Mouse (Mus musculus): Measurements from ENCODE around the gene Gm43064. TPM values are rescaled to one million over a fixed set of nuclear protein-coding genes. Genes with fewer than 3 reads are reported as not detected.
"Not testable (repeated sequence)": the region's sequence is repeated elsewhere in the genome, so short reads cannot be mapped to it uniquely, and the experiment has no call there.

The Gm43064 gene
- polyA plus RNA-seq, 1 experiment from 2014 or later, result 0.64 TPM

GRCm38 (mm10) chr3:103835951-103836310 is 26.6 kb downstream of the Gm43064 start:
- 68% methylated on average over 10 of the region's 10 CpGs for WGBS
- no peak overlapping the region for H3K4me2 ChIP-seq
- no peak overlapping the region for H3K9ac ChIP-seq
- H3K36me3 ChIP-seq, result no peaks in the 10 kb centered on the region
- no peak for ATAC-seq (ENCODE audit: insufficient number of reproducible peaks, low FRiP score, low TSS enrichment, low read depth)
- H3K9me3 ChIP-seq, result no peaks in the 10 kb centered on the region
- no peak overlapping the region for H3K4me3 ChIP-seq
- H3K4me1 ChIP-seq, result no peaks in the 10 kb centered on the region
- H3K27ac ChIP-seq, result no peak overlapping the region
- H3K27me3 ChIP-seq, result no peaks in the 10 kb centered on the region

- Histone ChIP-seq H3K9ac (no peak overlapping the region), H3K27ac (no peak overlapping the region), H3K4me1 (no peaks in the 10 kb centered on the region), H3K4me2 (no peak overlapping the region), H3K9me3 (no peaks in the 10 kb centered on the region), H3K4me3 (no peak overlapping the region), H3K36me3 (no peaks in the 10 kb centered on the region), H3K27me3 (no peaks in the 10 kb centered on the region)
- WGBS, result 96% methylated on average over 5 of the region's 5 CpGs
- ATAC-seq (ENCODE audit: insufficient number of reproducible peaks, low FRiP score, low TSS enrichment, low read depth), result no peak
Observed at GRCm38 (mm10) chr3:103836453-103836852, 27.1 kb downstream of the Gm43064 start.

- 85% methylated on average over 6 of the region's 6 CpGs for WGBS
- ATAC-seq (ENCODE audit: insufficient number of reproducible peaks, low FRiP score, low TSS enrichment, low read depth), result no peak
- no peaks in the 10 kb centered on the region for H3K27me3 ChIP-seq
- H3K27ac ChIP-seq, result no peak overlapping the region
- no peaks in the 10 kb centered on the region for H3K9me3 ChIP-seq
- no peaks in the 10 kb centered on the region for H3K4me1 ChIP-seq
- no peaks in the 10 kb centered on the region for H3K36me3 ChIP-seq
- H3K9ac ChIP-seq, result no peak overlapping the region
- H3K4me2 ChIP-seq, result no peak overlapping the region
- no peak overlapping the region for H3K4me3 ChIP-seq
Observed at GRCm38 (mm10) chr3:103839711-103840110, 30.3 kb downstream of the Gm43064 start.

GRCm38 (mm10) chr3:103840195-103840594 is 30.8 kb downstream of the Gm43064 start:
- not testable (repeated sequence) for H3K27ac ChIP-seq; H3K27me3 ChIP-seq; ATAC-seq (ENCODE audit: insufficient number of reproducible peaks, low FRiP score, low TSS enrichment, low read depth); H3K4me2 ChIP-seq; H3K4me1 ChIP-seq; H3K36me3 ChIP-seq; H3K9ac ChIP-seq; H3K9me3 ChIP-seq; H3K4me3 ChIP-seq
- WGBS, result 87% methylated on average over 3 of the region's 3 CpGs

GRCm38 (mm10) chr3:103840946-103841345 is 31.6 kb downstream of the Gm43064 start:
- H3K4me2 ChIP-seq; H3K36me3 ChIP-seq; H3K27ac ChIP-seq; H3K27me3 ChIP-seq; H3K4me3 ChIP-seq; ATAC-seq (ENCODE audit: insufficient number of reproducible peaks, low FRiP score, low TSS enrichment, low read depth); H3K9me3 ChIP-seq; H3K4me1 ChIP-seq; H3K9ac ChIP-seq: not testable (repeated sequence)
- WGBS, result 91% methylated on average over 7 of the region's 7 CpGs

- 74% methylated on average over 9 of the region's 9 CpGs for WGBS
- H3K4me1 ChIP-seq, result no peaks in the 10 kb centered on the region
- H3K9me3 ChIP-seq, result no peaks in the 10 kb centered on the region
Observed at GRCm38 (mm10) chr3:103850644-103851363, 41.4 kb downstream of the Gm43064 start.

GRCm38 (mm10) chr3:103851481-103851880 is 42.1 kb downstream of the Gm43064 start:
- no peaks in the 10 kb centered on the region for H3K27me3 ChIP-seq
- WGBS, result 71% methylated on average over 6 of the region's 6 CpGs
- H3K9me3 ChIP-seq, result no peaks in the 10 kb centered on the region
- H3K4me3 ChIP-seq, result no peak overlapping the region
- H3K4me2 ChIP-seq, result no peak overlapping the region
- no peak overlapping the region for H3K27ac ChIP-seq
- no peaks in the 10 kb centered on the region for H3K4me1 ChIP-seq
- no peak overlapping the region for H3K9ac ChIP-seq
- no peaks in the 10 kb centered on the region for H3K36me3 ChIP-seq
- no peak for ATAC-seq (ENCODE audit: insufficient number of reproducible peaks, low FRiP score, low TSS enrichment, low read depth)

More at GRCm38 (mm10) chr3:103850644-103851363, 41.4 kb downstream of the Gm43064 start:
- no peak overlapping the region for H3K4me2 ChIP-seq
- H3K4me3 ChIP-seq, result no peak overlapping the region
- no peaks in the 10 kb centered on the region for H3K36me3 ChIP-seq
- H3K9ac ChIP-seq, result no peak overlapping the region
- H3K27ac ChIP-seq, result no peak overlapping the region
- ATAC-seq (ENCODE audit: insufficient number of reproducible peaks, low FRiP score, low TSS enrichment, low read depth), result no peak
- no peaks in the 10 kb centered on the region for H3K27me3 ChIP-seq

GRCm38 (mm10) chr3:103851882-103852281 is 42.5 kb downstream of the Gm43064 start:
- no peak overlapping the region for H3K9ac ChIP-seq
- H3K4me3 ChIP-seq, result no peak overlapping the region
- H3K27ac ChIP-seq, result no peak overlapping the region
- H3K27me3 ChIP-seq, result no peaks in the 10 kb centered on the region
- 84% methylated on average over 8 of the region's 8 CpGs for WGBS
- no peaks in the 10 kb centered on the region for H3K9me3 ChIP-seq
- ATAC-seq (ENCODE audit: insufficient number of reproducible peaks, low FRiP score, low TSS enrichment, low read depth), result no peak
- no peak overlapping the region for H3K4me2 ChIP-seq
- H3K36me3 ChIP-seq, result no peaks in the 10 kb centered on the region
- no peaks in the 10 kb centered on the region for H3K4me1 ChIP-seq

- WGBS, result 51% methylated on average over 3 of the region's 3 CpGs
- Histone ChIP-seq H3K27ac (no peak overlapping the region), H3K9me3 (no peaks in the 10 kb centered on the region), H3K27me3 (no peaks in the 10 kb centered on the region), H3K36me3 (no peaks in the 10 kb centered on the region), H3K9ac (no peak overlapping the region), H3K4me2 (no peak overlapping the region), H3K4me3 (no peak overlapping the region), H3K4me1 (no peaks in the 10 kb centered on the region)
- ATAC-seq (ENCODE audit: insufficient number of reproducible peaks, low FRiP score, low TSS enrichment, low read depth), result no peak
Observed at GRCm38 (mm10) chr3:103852565-103853299, 43.4 kb downstream of the Gm43064 start.

- ATAC-seq (ENCODE audit: insufficient number of reproducible peaks, low FRiP score, low TSS enrichment, low read depth), result no peak
- Histone ChIP-seq H3K27me3 (no peaks in the 10 kb centered on the region), H3K36me3 (no peaks in the 10 kb centered on the region), H3K27ac (no peak overlapping the region), H3K4me3 (no peak overlapping the region), H3K9ac (no peak overlapping the region), H3K9me3 (no peaks in the 10 kb centered on the region), H3K4me1 (no peaks in the 10 kb centered on the region), H3K4me2 (no peak overlapping the region)
- WGBS, result 48% methylated on average over 8 of the region's 8 CpGs
Observed at GRCm38 (mm10) chr3:103853804-103854203, 44.4 kb downstream of the Gm43064 start.

GRCm38 (mm10) chr3:103857036-103857805 is 47.8 kb downstream of the Gm43064 start:
- Histone ChIP-seq H3K27me3 (no peaks in the 10 kb centered on the region), H3K4me2 (no peak overlapping the region), H3K36me3 (no peaks in the 10 kb centered on the region), H3K27ac (no peak overlapping the region), H3K9ac (no peak overlapping the region), H3K4me1 (no peaks in the 10 kb centered on the region), H3K9me3 (no peaks in the 10 kb centered on the region), H3K4me3 (no peak overlapping the region)
- 89% methylated on average over 7 of the region's 7 CpGs for WGBS
- ATAC-seq (ENCODE audit: insufficient number of reproducible peaks, low FRiP score, low TSS enrichment, low read depth), result no peak

GRCm38 (mm10) chr3:103857977-103858563 is 48.7 kb downstream of the Gm43064 start:
- H3K36me3 ChIP-seq, result no peaks in the 10 kb centered on the region
- 90% methylated on average over 6 of the region's 6 CpGs for WGBS
- no peaks in the 10 kb centered on the region for H3K4me1 ChIP-seq
- no peak overlapping the region for H3K9ac ChIP-seq
- H3K27me3 ChIP-seq, result no peaks in the 10 kb centered on the region
- no peak overlapping the region for H3K4me2 ChIP-seq
- no peaks in the 10 kb centered on the region for H3K9me3 ChIP-seq
- ATAC-seq (ENCODE audit: insufficient number of reproducible peaks, low FRiP score, low TSS enrichment, low read depth), result no peak
- no peak overlapping the region for H3K27ac ChIP-seq
- no peak overlapping the region for H3K4me3 ChIP-seq
